Mouse (Mus musculus): ENCODE measurements around the gene Kbtbd6. TPM values are rescaled to one million over a fixed set of nuclear protein-coding genes. Genes with fewer than 3 reads are reported as not detected.
A peak's percentile ranks its signal among the peaks of the same experiment; 100 is the strongest.
"Not testable (repeated sequence)": the region's sequence is repeated elsewhere in the genome, so short reads cannot be mapped to it uniquely, and the experiment has no call there.

Kbtbd6 gene
- polyA plus RNA-seq (2015; fragmentation: Nextera tagmentation; extraction: Ambion mirVana) = 2.6 and 3.1 TPM in 2 replicates

- Histone ChIP-seq H3K9ac (peak within 1 kb of the TSS; percentile 68), H3K4me2 (peak within 1 kb of the TSS; percentile 68), H3K4me3 (peak within 1 kb of the TSS; percentile 55)
- H3K4me1 ChIP-seq, H3K27ac ChIP-seq, H3K36me3 ChIP-seq, H3K9me3 ChIP-seq, H3K27me3 ChIP-seq: not testable (repeated sequence)
- 19% methylated on average over 42 of the region's 89 CpGs for WGBS
- peak; percentile 87 for ATAC-seq (ENCODE audit: insufficient number of reproducible peaks, insufficient read depth, low FRiP score, low TSS enrichment, low read depth)
These were observed at the start of gene Kbtbd6 for GRCm38 (mm10) chr14:79451681-79452590. TSS of gene Kbtbd6 (plus strand) at chr14:79451835.

GRCm38 (mm10) chr14:79407641-79408040, 44.0 kb upstream of the Kbtbd6 start:
- ATAC-seq (ENCODE audit: insufficient number of reproducible peaks, insufficient read depth, low FRiP score, low TSS enrichment, low read depth) = no peak
- 75% methylated on average over 2 of the region's 2 CpGs for WGBS
- Histone ChIP-seq H3K27ac (no peak overlapping the region), H3K9me3 (no peaks in the 10 kb centered on the region), H3K27me3 (no peaks in the 10 kb centered on the region), H3K9ac (no peak overlapping the region), H3K4me3 (no peak overlapping the region), H3K4me1 (no peaks in the 10 kb centered on the region), H3K4me2 (no peak overlapping the region), H3K36me3 (peaks cover 27% of the 10 kb centered on the region)

GRCm38 (mm10) chr14:79409278-79409830, 42.3 kb upstream of the Kbtbd6 start:
- ATAC-seq (ENCODE audit: insufficient number of reproducible peaks, insufficient read depth, low FRiP score, low TSS enrichment, low read depth) = no peak

GRCm38 (mm10) chr14:79410662-79411061, 41.0 kb upstream of the Kbtbd6 start:
- 77% methylated on average over 2 of the region's 2 CpGs for WGBS
- no peak overlapping the region for H3K27ac ChIP-seq
- no peak for ATAC-seq (ENCODE audit: insufficient number of reproducible peaks, insufficient read depth, low FRiP score, low TSS enrichment, low read depth)
- no peak overlapping the region for H3K4me3 ChIP-seq
- H3K4me1 ChIP-seq = no peaks in the 10 kb centered on the region
- no peaks in the 10 kb centered on the region for H3K9me3 ChIP-seq
- no peak overlapping the region for H3K4me2 ChIP-seq
- no peaks in the 10 kb centered on the region for H3K27me3 ChIP-seq
- no peak overlapping the region for H3K9ac ChIP-seq
- peaks cover 31% of the 10 kb centered on the region for H3K36me3 ChIP-seq

More at GRCm38 (mm10) chr14:79409278-79409830, 42.3 kb upstream of the Kbtbd6 start:
- WGBS = 92% methylated on average over 6 of the region's 6 CpGs
- Histone ChIP-seq H3K4me1 (no peaks in the 10 kb centered on the region), H3K27me3 (no peaks in the 10 kb centered on the region), H3K4me2 (no peak overlapping the region), H3K36me3 (peaks cover 29% of the 10 kb centered on the region), H3K27ac (no peak overlapping the region), H3K9me3 (no peaks in the 10 kb centered on the region), H3K9ac (no peak overlapping the region), H3K4me3 (no peak overlapping the region)

- Histone ChIP-seq H3K9ac (no peak overlapping the region), H3K4me1 (no peaks in the 10 kb centered on the region), H3K27ac (no peak overlapping the region), H3K9me3 (no peaks in the 10 kb centered on the region), H3K27me3 (no peaks in the 10 kb centered on the region), H3K4me2 (no peak overlapping the region), H3K36me3 (peaks cover 36% of the 10 kb centered on the region), H3K4me3 (no peak overlapping the region)
- 88% methylated on average over 6 of the region's 6 CpGs for WGBS
- no peak for ATAC-seq (ENCODE audit: insufficient number of reproducible peaks, insufficient read depth, low FRiP score, low TSS enrichment, low read depth)
These were observed 38.5 kb upstream of the Kbtbd6 start for GRCm38 (mm10) chr14:79413121-79413520.

GRCm38 (mm10) chr14:79420083-79420685, 31.5 kb upstream of the Kbtbd6 start:
- Histone ChIP-seq H3K4me2 (no peak overlapping the region), H3K9ac (no peak overlapping the region), H3K36me3 (peaks cover 17% of the 10 kb centered on the region), H3K4me3 (no peak overlapping the region), H3K4me1 (0 out of 2 replicates have a peak, but pooled peaks cover 3% of the 10 kb centered on the region), H3K9me3 (no peaks in the 10 kb centered on the region), H3K27me3 (no peaks in the 10 kb centered on the region), H3K27ac (no peak overlapping the region)
- 63% methylated on average over 20 of the region's 20 CpGs for WGBS
- no peak for ATAC-seq (ENCODE audit: insufficient number of reproducible peaks, insufficient read depth, low FRiP score, low TSS enrichment, low read depth)

GRCm38 (mm10) chr14:79425979-79426729, 25.5 kb upstream of the Kbtbd6 start, which contains the start of gene Kbtbd7:
TSS of gene Kbtbd7 (plus strand) at chr14:79426511.
- H3K9ac ChIP-seq = peak within 1 kb of the TSS; percentile 72
- H3K27ac ChIP-seq = peak within 1 kb of the TSS; percentile 82
- peaks cover 21% of the 10 kb centered on the region for H3K36me3 ChIP-seq
- under 1% methylated on average over 43 of the region's 44 CpGs for WGBS
- H3K4me1 ChIP-seq = no peaks in the 10 kb centered on the region
- H3K4me3 ChIP-seq = peak within 1 kb of the TSS; percentile 52
- H3K27me3 ChIP-seq = no peaks in the 10 kb centered on the region
- peak within 1 kb of the TSS; percentile 55 for H3K4me2 ChIP-seq
- peaks cover 14% of the 10 kb centered on the region; the same call in 1 of the 2 replicates for H3K9me3 ChIP-seq
- ATAC-seq (ENCODE audit: insufficient number of reproducible peaks, insufficient read depth, low FRiP score, low TSS enrichment, low read depth) = peak; percentile 97

- H3K4me1 ChIP-seq, H3K27me3 ChIP-seq: not testable (repeated sequence)
- 61% methylated on average over 12 of the region's 59 CpGs for WGBS
- H3K9ac ChIP-seq = peak overlapping the region; percentile 72
- peak overlapping the region; percentile 55 for H3K4me2 ChIP-seq
- H3K36me3 ChIP-seq = peaks cover 25% of the 10 kb centered on the region
- ATAC-seq (ENCODE audit: insufficient number of reproducible peaks, insufficient read depth, low FRiP score, low TSS enrichment, low read depth) = 0 out of 2 replicates have a peak, but pooled peaks have one; percentile 29
- peaks cover 14% of the 10 kb centered on the region; the same call in 1 of the 2 replicates for H3K9me3 ChIP-seq
- H3K4me3 ChIP-seq = peak overlapping the region; percentile 52
- H3K27ac ChIP-seq = peak overlapping the region; percentile 82
These were observed 24.8 kb upstream of the Kbtbd6 start for GRCm38 (mm10) chr14:79426730-79427365.

- Histone ChIP-seq H3K4me3 (no peak overlapping the region), H3K4me1 (no peaks in the 10 kb centered on the region), H3K9ac (no peak overlapping the region), H3K4me2 (no peak overlapping the region), H3K36me3 (peaks cover 4% of the 10 kb centered on the region), H3K9me3 (no peaks in the 10 kb centered on the region; the same call in 1 of the 2 replicates), H3K27me3 (no peaks in the 10 kb centered on the region), H3K27ac (no peak overlapping the region)
- no peak for ATAC-seq (ENCODE audit: insufficient number of reproducible peaks, insufficient read depth, low FRiP score, low TSS enrichment, low read depth)
- WGBS = 82% methylated on average over 1 of the region's 1 CpGs
These were observed 17.6 kb upstream of the Kbtbd6 start for GRCm38 (mm10) chr14:79434068-79434467.

GRCm38 (mm10) chr14:79440655-79441054, 11.0 kb upstream of the Kbtbd6 start:
- no peak for ATAC-seq (ENCODE audit: insufficient number of reproducible peaks, insufficient read depth, low FRiP score, low TSS enrichment, low read depth)
- H3K27me3 ChIP-seq = no peaks in the 10 kb centered on the region
- H3K36me3 ChIP-seq = no peaks in the 10 kb centered on the region
- H3K9me3 ChIP-seq = no peaks in the 10 kb centered on the region
- 90% methylated on average over 2 of the region's 2 CpGs for WGBS
- no peak overlapping the region for H3K27ac ChIP-seq
- no peak overlapping the region for H3K9ac ChIP-seq
- H3K4me3 ChIP-seq = no peak overlapping the region
- H3K4me1 ChIP-seq = peaks cover 3% of the 10 kb centered on the region; the same call in 1 of the 2 replicates
- H3K4me2 ChIP-seq = no peak overlapping the region

Measured in embryonic facial prominence, embryonic 13.5 days (tissue).